Mouse (Mus musculus) CH12.LX (cell line): ENCODE results near the gene Fam214a. TPM values are rescaled to one million over a fixed set of nuclear protein-coding genes. Genes with fewer than 3 reads are reported as not detected.
"Not testable (repeated sequence)": the region's sequence is repeated elsewhere in the genome, so short reads cannot be mapped to it uniquely, and the experiment has no call there.

Experiments used
- DNase-seq: peaks from one replicate; pipeline ENCODE4 v3.0.0-alpha.2; 2013; ENCODE audit errors: extremely low read depth
- H3K27ac ChIP-seq: 2 replicates; pipeline ENCODE4 v1.5.1; 2012; ENCODE audit warnings: low read depth, mild to moderate bottlenecking, control low read depth, moderate library complexity; ENCODE audit not compliant: insufficient read depth
- H3K27me3 ChIP-seq: replicated peaks from 2 replicates; pipeline ENCODE3; 2012; ENCODE audit warnings: inconsistent platforms
- H3K36me3 ChIP-seq, 2 experiments: replicated peaks in 1 of 2; 2 replicates each; pipeline versions ENCODE3 to v1.6.1; 2012; ENCODE audit warnings: inconsistent platforms in 1 of 2, low read length in 1 of 2, mild to moderate bottlenecking in 1 of 2, mixed read lengths in 1 of 2, moderate library complexity in 1 of 2; ENCODE audit not compliant: control insufficient read depth in 1 of 2, insufficient read depth in 1 of 2
- H3K4me1 ChIP-seq, 2 experiments: 2 replicates each; pipeline ENCODE4 v1.6.1; 2012; ENCODE audit warnings: inconsistent platforms in 1 of 2, moderate library complexity in 1 of 2; ENCODE audit not compliant: insufficient read depth in 2 of 2, control insufficient read depth in 1 of 2
- H3K4me2 ChIP-seq: 2 replicates; pipeline ENCODE4 v1.6.1; 2012; ENCODE audit warnings: low read depth, mild to moderate bottlenecking, control low read depth; ENCODE audit not compliant: poor library complexity, insufficient read depth, severe bottlenecking
- H3K4me3 ChIP-seq, 3 experiments: fragments of 150-350 bp in 1 of 3; sonication (generic) in 1 of 3; replicated peaks in 1 of 3; 2 replicates each; pipeline versions ENCODE3 to v1.5.1; 2011 to 2012; ENCODE audit warnings: low read depth in 2 of 3, low read length in 2 of 3, mild to moderate bottlenecking in 2 of 3, moderate library complexity in 2 of 3, control low read depth in 1 of 3, improper control_type of control experiment in 1 of 3, inconsistent platforms in 1 of 3, mixed read lengths in 1 of 3; ENCODE audit not compliant: poor library complexity in 1 of 3
- H3K79me2 ChIP-seq: replicated peaks from 2 replicates; pipeline ENCODE4 v1.6.1; 2012; ENCODE audit warnings: mild to moderate bottlenecking, moderate library complexity; ENCODE audit not compliant: control insufficient read depth, poor library complexity, insufficient read depth, severe bottlenecking; ENCODE audit errors: extremely low read depth
- H3K9ac ChIP-seq: 2 replicates; pipeline ENCODE4 v1.6.1; 2012; ENCODE audit warnings: low read depth, mild to moderate bottlenecking, control low read depth, moderate library complexity; ENCODE audit not compliant: insufficient read depth
- H3K9me3 ChIP-seq: replicated peaks from 2 replicates; pipeline ENCODE3; 2012; ENCODE audit warnings: low read length, inconsistent platforms, mixed read lengths
- CHD1 ChIP-seq: IDR thresholded peaks from 2 replicates; pipeline ENCODE4 v1.6.1; 2012; ENCODE audit warnings: low read depth, low read length, improper control_type of control experiment, inconsistent platforms
- CHD2 ChIP-seq: IDR thresholded peaks from 2 replicates; pipeline ENCODE4 v1.6.1; 2011; ENCODE audit warnings: low read length, improper control_type of control experiment
- KAT2A ChIP-seq: IDR thresholded peaks from 2 replicates; pipeline ENCODE4 v1.6.1; 2012; ENCODE audit warnings: low read length, improper control_type of control experiment, inconsistent platforms; ENCODE audit not compliant: insufficient replicate concordance
- MAFK ChIP-seq: IDR thresholded peaks from 2 replicates; pipeline ENCODE4 v1.6.1; 2011; ENCODE audit warnings: low read length, improper control_type of control experiment; ENCODE audit not compliant: insufficient replicate concordance
- MAX ChIP-seq: IDR thresholded peaks from 2 replicates; pipeline ENCODE4 v1.6.1; 2011; ENCODE audit warnings: low read length, improper control_type of control experiment
- MXI1 ChIP-seq: IDR thresholded peaks from 2 replicates; pipeline ENCODE4 v1.6.1; 2011; ENCODE audit warnings: mild to moderate bottlenecking, low read depth, low read length, improper control_type of control experiment
- NELFE ChIP-seq: IDR thresholded peaks from 2 replicates; pipeline ENCODE4 v1.6.1; 2011; ENCODE audit warnings: low read depth, low read length, improper control_type of control experiment
- RAD21 ChIP-seq: IDR thresholded peaks from 2 replicates; pipeline ENCODE4 v1.6.1; 2011; ENCODE audit warnings: low read depth, mild to moderate bottlenecking, low read length, improper control_type of control experiment, moderate library complexity
- SIN3A ChIP-seq: IDR thresholded peaks from 2 replicates; pipeline ENCODE4 v1.6.1; 2012; ENCODE audit warnings: low read length, improper control_type of control experiment, inconsistent platforms
- SMC3 ChIP-seq: IDR thresholded peaks from 2 replicates; pipeline ENCODE4 v1.6.1; 2011; ENCODE audit warnings: low read depth, low read length, improper control_type of control experiment
- TBP ChIP-seq: conservative IDR thresholded peaks from 2 replicates; pipeline ENCODE4 v1.6.1; 2011; ENCODE audit warnings: low read depth, low read length, improper control_type of control experiment
- USF1 ChIP-seq: IDR thresholded peaks from 2 replicates; pipeline ENCODE4 v1.6.1; 2014; ENCODE audit warnings: low read depth, mild to moderate bottlenecking, inconsistent platforms, low read length, improper control_type of control experiment
- USF2 ChIP-seq: conservative IDR thresholded peaks from 2 replicates; pipeline ENCODE4 v1.6.1; 2011; ENCODE audit warnings: low read depth, low read length, improper control_type of control experiment
- dilution Hi-C: fragments of 300-500 bp; cut with MboI; formaldehyde crosslinking; loops from 2 replicates; pipeline ENCODE4 v1.14.3; 2020; ENCODE audit warnings: low sequenced_read_pairs; ENCODE audit not compliant: extremely low pct_unique_long_range_greater_than_20kb, extremely low pct_ligation_motif_present
- in situ Hi-C: fragments of 300-500 bp; cut with MboI; formaldehyde crosslinking; loops from 3 replicates; pipeline ENCODE4 v1.14.3; 2019; ENCODE audit warnings: low sequenced_read_pairs, low pct_ligation_motif_present, low pct_unique_long_range_greater_than_20kb, mixed read lengths
- polyA plus RNA-seq: library from polyadenylated mRNA; unstranded; fragments of >175 nt; gene quantifications from 2 replicates; pipeline ENCODE4 v1.2.1, GENCODE M21; 2012; ENCODE audit warnings: low read depth; ENCODE audit not compliant: insufficient read length
- total RNA-seq, 2 experiments: library from RNA; depleted of rRNA; stranded (reverse); fragments of 300-350 nt in 1 of 2; fragments of >200 nt in 1 of 2; gene quantifications; 2 replicates each; pipeline ENCODE4 v1.2.3; 2012 to 2014

The Fam214a gene
- total and polyA plus RNA-seq, 3 experiments = 6.2 to 8.6 (median 7.0) TPM

GRCm38 (mm10) chr9:74979866-74980265 is 27.2 kb downstream of the Fam214a start:
- Histone ChIP-seq H3K27me3 (no peaks in the 10 kb centered on the region), H3K4me3 (no peak overlapping the region), H3K27ac (no peak overlapping the region), H3K36me3 (peaks cover 0 to 19% of the 10 kb centered on the region in 2 experiments), H3K4me2 (no peak overlapping the region), H3K9ac (no peak overlapping the region), H3K4me1 (peaks cover 5 to 31% of the 10 kb centered on the region in 2 experiments), H3K79me2 (no peaks in the 10 kb centered on the region; the same call in 1 of the 2 replicates), H3K9me3 (no peaks in the 10 kb centered on the region)
- in situ Hi-C loops (no loop called here), dilution Hi-C loops (no loop called here)
- DNase-seq = no peak
- TF ChIP-seq USF2 = no peak

- dilution Hi-C loops (no loop called here), in situ Hi-C loops (no loop called here)
- Histone ChIP-seq H3K4me1 (peaks cover 20 to 31% of the 10 kb centered on the region in 2 experiments), H3K9ac (no peak overlapping the region), H3K9me3 (no peaks in the 10 kb centered on the region), H3K4me2 (no peak overlapping the region), H3K79me2 (peaks cover 3% of the 10 kb centered on the region; the same call in 1 of the 2 replicates), H3K4me3 (no peak overlapping the region), H3K27me3 (no peaks in the 10 kb centered on the region), H3K27ac (no peak overlapping the region), H3K36me3 (peaks cover 0 to 21% of the 10 kb centered on the region in 2 experiments)
- DNase-seq = no peak
- no peak for TF ChIP-seq CHD1
- no peak for TF ChIP-seq SIN3A
- TF ChIP-seq MAFK = no peak
- no peak for TF ChIP-seq RAD21
Observed at GRCm38 (mm10) chr9:74981663-74982111, 29.0 kb downstream of the Fam214a start.

- H3K4me1 ChIP-seq = peaks cover 20 to 35% of the 10 kb centered on the region in 2 experiments
- no peaks in the 10 kb centered on the region for H3K9me3 ChIP-seq
- dilution Hi-C loops (no loop called here), in situ Hi-C loops (no loop called here)
- DNase-seq = no peak
- TF ChIP-seq SMC3 = no peak
- TF ChIP-seq MAX = no peak
- TF ChIP-seq CHD2 = no peak
- no peak for TF ChIP-seq MXI1
- TF ChIP-seq NELFE = no peak
- no peak for TF ChIP-seq KAT2A
- no peak for TF ChIP-seq TBP
- no peak for TF ChIP-seq USF1
- H3K27me3 ChIP-seq = no peaks in the 10 kb centered on the region
- no peak overlapping the region for H3K27ac ChIP-seq
- H3K9ac ChIP-seq = no peak overlapping the region
- peaks cover 3% of the 10 kb centered on the region; the same call in 1 of the 2 replicates for H3K79me2 ChIP-seq
- peaks cover 0 to 21% of the 10 kb centered on the region in 2 experiments for H3K36me3 ChIP-seq
- no peak overlapping the region for H3K4me3 ChIP-seq
- H3K4me2 ChIP-seq = no peak overlapping the region
Observed at GRCm38 (mm10) chr9:74982193-74982592, 29.5 kb downstream of the Fam214a start.

- H3K4me3 ChIP-seq, H3K27me3 ChIP-seq, H3K27ac ChIP-seq, H3K9ac ChIP-seq, in situ Hi-C loops, H3K9me3 ChIP-seq, dilution Hi-C loops, H3K4me2 ChIP-seq, H3K79me2 ChIP-seq: not testable (repeated sequence)
- DNase-seq = peak; percentile 17
- Histone ChIP-seq H3K36me3 (peaks cover 0 to 21% of the 10 kb centered on the region in 2 experiments), H3K4me1 (peaks cover 20 to 35% of the 10 kb centered on the region in 2 experiments)
Observed at GRCm38 (mm10) chr9:74982722-74983121, 30.0 kb downstream of the Fam214a start.
